In the genomic region with DNA sequence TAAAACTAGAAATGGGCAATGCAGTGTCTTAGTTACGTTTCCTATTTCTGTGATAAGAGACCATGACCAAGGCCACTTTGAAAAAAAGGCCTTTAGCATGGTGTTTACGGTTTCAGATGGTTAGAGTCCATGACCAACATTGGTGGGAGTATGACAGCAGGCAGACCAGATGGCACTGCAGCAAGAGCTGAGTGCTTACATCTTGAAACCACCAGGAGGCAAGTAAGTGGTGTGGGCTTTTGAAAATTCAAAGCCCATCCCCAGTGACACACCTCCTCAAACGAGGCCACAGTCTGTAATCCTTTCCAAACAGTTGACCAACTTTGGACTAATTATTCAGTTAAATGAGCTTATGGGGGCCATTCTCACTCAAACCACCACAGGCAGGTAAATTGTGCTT, we compare ENCODE assay signal across 16 mouse cellular contexts.
DNase-seq lines count a peak whose midpoint lies in the region; ATAC-seq and TF ChIP-seq lines count a peak whose summit lies in the region.
"Had no signal": no experiment of that assay in that cellular context is flagged by ENCODE, and none has a peak within 500 bp of the region (broad histone marks: within the 10 kb centered on the region; RNA-seq: fewer than 3 reads in every experiment).

No protein-coding gene starts in this region.

- no peaks in the 10 kb centered on the region for H3K27me3 ChIP-seq in hindbrain, postnatal 0 days (ENCODE audit: insufficient read depth, low read length)
- H3K27me3 ChIP-seq in hindbrain, embryonic 13.5 days: no peaks in the 10 kb centered on the region
- H3K27me3 ChIP-seq in midbrain, postnatal 0 days (ENCODE audit: insufficient read depth, low read length): no peaks in the 10 kb centered on the region
- H3K27me3 ChIP-seq in midbrain, embryonic 11.5 days (ENCODE audit: control insufficient read depth, insufficient read depth, low read length): no peaks in the 10 kb centered on the region
- H3K27me3 ChIP-seq: intestine, embryonic 15.5 days; limb, embryonic 15.5 days; neural tube, embryonic 13.5 days; Patski had no signal

- H3K4me2 ChIP-seq in hindbrain, postnatal 0 days (ENCODE audit: low read depth, low read length): no peak overlapping the region
- H3K4me2 ChIP-seq in hindbrain, embryonic 13.5 days: no peak overlapping the region
- H3K4me2 ChIP-seq in midbrain, postnatal 0 days (ENCODE audit: low read depth, low read length, poor library complexity, severe bottlenecking): no peak overlapping the region
- no peak overlapping the region for H3K4me2 ChIP-seq in midbrain, embryonic 11.5 days
- H3K4me2 ChIP-seq: intestine, embryonic 15.5 days; limb, embryonic 15.5 days; neural tube, embryonic 13.5 days had no signal

- no peak overlapping the region for H3K9ac ChIP-seq in hindbrain, postnatal 0 days (replicated peaks; ENCODE audit: low read length)
- no peak overlapping the region for H3K9ac ChIP-seq in hindbrain, embryonic 13.5 days
- no peak overlapping the region for H3K9ac ChIP-seq in midbrain, postnatal 0 days (replicated peaks; ENCODE audit: low read length, poor library complexity, severe bottlenecking)
- H3K9ac ChIP-seq in midbrain, embryonic 11.5 days (ENCODE audit: low read length): no peak overlapping the region
- H3K9ac ChIP-seq: intestine, embryonic 15.5 days; limb, embryonic 15.5 days; neural tube, embryonic 13.5 days had no signal

- H3K9me3 ChIP-seq in hindbrain, postnatal 0 days (ENCODE audit: low read length): no peaks in the 10 kb centered on the region
- no peaks in the 10 kb centered on the region for H3K9me3 ChIP-seq in hindbrain, embryonic 13.5 days
- no peaks in the 10 kb centered on the region for H3K9me3 ChIP-seq in midbrain, postnatal 0 days (ENCODE audit: low read length)
- no peaks in the 10 kb centered on the region for H3K9me3 ChIP-seq in midbrain, embryonic 11.5 days (ENCODE audit: control insufficient read depth, low read length)
- H3K9me3 ChIP-seq: intestine, embryonic 15.5 days; limb, embryonic 15.5 days; neural tube, embryonic 13.5 days had no signal

- TF ChIP-seq CTCF in hindbrain, postnatal 0 days (IDR thresholded peaks at IDR 0.05; ENCODE audit: low read depth): peak; percentile 12; the same call in 1 of the 2 replicates
- no peak for TF ChIP-seq CTCF in midbrain, postnatal 0 days (IDR thresholded peaks at IDR 0.05)

- no peaks in the 10 kb centered on the region for H3K36me3 ChIP-seq in hindbrain, postnatal 0 days (ENCODE audit: insufficient read depth, low read length)
- H3K36me3 ChIP-seq in hindbrain, embryonic 13.5 days: no peaks in the 10 kb centered on the region
- H3K36me3 ChIP-seq in midbrain, postnatal 0 days (ENCODE audit: insufficient read depth, low read length): no peaks in the 10 kb centered on the region
- no peaks in the 10 kb centered on the region for H3K36me3 ChIP-seq in midbrain, embryonic 11.5 days (ENCODE audit: control insufficient read depth, insufficient read depth, low read length)
- H3K36me3 ChIP-seq: intestine, embryonic 15.5 days; limb, embryonic 15.5 days; neural tube, embryonic 13.5 days had no signal

- WGBS in hindbrain, postnatal 0 days: 51% methylated on average over 3 of the region's 3 CpGs
- 70% methylated on average over 3 of the region's 3 CpGs for WGBS in hindbrain, embryonic 13.5 days
- WGBS in midbrain, postnatal 0 days: 65% methylated on average over 3 of the region's 3 CpGs
- WGBS in midbrain, embryonic 11.5 days: 55% methylated on average over 3 of the region's 3 CpGs

- ATAC-seq in cerebellum, adult (ENCODE audit: insufficient number of reproducible peaks, low FRiP score, low TSS enrichment): no peak
- ATAC-seq in hindbrain, postnatal 0 days: peak; percentile 83
- ATAC-seq in hindbrain, embryonic 13.5 days (ENCODE audit: low FRiP score): no peak; the same call in 1 of the 2 replicates
- ATAC-seq in midbrain, postnatal 0 days (ENCODE audit: low FRiP score): no peak
- no peak for ATAC-seq in midbrain, embryonic 11.5 days (ENCODE audit: low FRiP score)
- ATAC-seq: intestine, embryonic 15.5 days; Patski had no signal

- H3K4me1 ChIP-seq in hindbrain, postnatal 0 days (ENCODE audit: insufficient read depth, low read length): no peaks in the 10 kb centered on the region
- no peaks in the 10 kb centered on the region for H3K4me1 ChIP-seq in hindbrain, embryonic 13.5 days (replicated peaks)
- no peaks in the 10 kb centered on the region for H3K4me1 ChIP-seq in midbrain, postnatal 0 days (ENCODE audit: insufficient read depth, low read length)
- no peaks in the 10 kb centered on the region for H3K4me1 ChIP-seq in midbrain, embryonic 11.5 days (ENCODE audit: control insufficient read depth, insufficient read depth, low read length)
- H3K4me1 ChIP-seq: intestine, embryonic 15.5 days; limb, embryonic 15.5 days; neural tube, embryonic 13.5 days had no signal

- no peak overlapping the region for H3K27ac ChIP-seq in hindbrain, postnatal 0 days
- no peak overlapping the region for H3K27ac ChIP-seq in hindbrain, embryonic 13.5 days
- H3K27ac ChIP-seq in midbrain, postnatal 0 days (ENCODE audit: low read depth, low read length): no peak overlapping the region
- H3K27ac ChIP-seq in midbrain, embryonic 11.5 days (ENCODE audit: low read depth, low read length): no peak overlapping the region
- H3K27ac ChIP-seq: intestine, embryonic 15.5 days; limb, embryonic 15.5 days; neural tube, embryonic 13.5 days had no signal

- no peak overlapping the region for H3K4me3 ChIP-seq in hindbrain, postnatal 0 days (ENCODE audit: low read length)
- no peak overlapping the region for H3K4me3 ChIP-seq in hindbrain, embryonic 13.5 days
- H3K4me3 ChIP-seq in midbrain, postnatal 0 days (ENCODE audit: low read depth, low read length): no peak overlapping the region
- no peak overlapping the region for H3K4me3 ChIP-seq in midbrain, embryonic 11.5 days (ENCODE audit: low read depth, low read length)
- H3K4me3 ChIP-seq: intestine, embryonic 15.5 days; limb, embryonic 15.5 days; neural tube, embryonic 13.5 days had no signal

- DNase-seq in cerebellum, postnatal 10 days: peak; percentile 62 to 76
- peak; percentile 51 for DNase-seq in hindbrain, postnatal 0 days (ENCODE audit: low spot score)
- DNase-seq in midbrain, postnatal 0 days (ENCODE audit: low spot score): peak; percentile 39
- DNase-seq in midbrain, embryonic 11.5 days (ENCODE audit: low spot score, missing footprints): no peak
- DNase-seq in retina, embryonic 14.5 days (ENCODE audit: low spot score): peak; percentile 28
- no peak for DNase-seq in ovary, postnatal 36 days (ENCODE audit: low spot score)
- DNase-seq: gastrocnemius, postnatal 14 days; heart, postnatal 14 days; kidney, postnatal 14 days; lung, adult 18-20 months had no signal

Comparison
In these comparisons a context has a peak if more than half of its experiments do, and no peak if none do; other contexts are left out.
1. DNase-seq: peak in cerebellum, postnatal 10 days (2 of 2), hindbrain, postnatal 0 days (single experiment), midbrain, postnatal 0 days (single experiment) and retina, embryonic 14.5 days (single experiment); none in midbrain, embryonic 11.5 days (single experiment) and ovary, postnatal 36 days (single experiment).